Mouse (Mus musculus) liver, embryonic 14.5 days (tissue): ENCODE measurements around the gene Cyren.

ENCODE experiments used
- CTCF ChIP-seq: IDR thresholded peaks from 2 replicates; pipeline ENCODE4 v1.5.1; 2016; ENCODE audit warnings: antibody characterized with exemption, low read depth, control low read depth
- EP300 ChIP-seq: IDR thresholded peaks from 2 replicates; pipeline ENCODE4 v1.6.1; 2016; ENCODE audit warnings: antibody characterized with exemption, low read depth

- TF ChIP-seq CTCF (no peak), EP300 (no peak)
Observed at GRCm38 (mm10) chr6:34863786-34864514, 13.9 kb downstream of the Cyren start.
